Mouse (Mus musculus): ENCODE measurements around the gene Ifnar2.

DNA sequence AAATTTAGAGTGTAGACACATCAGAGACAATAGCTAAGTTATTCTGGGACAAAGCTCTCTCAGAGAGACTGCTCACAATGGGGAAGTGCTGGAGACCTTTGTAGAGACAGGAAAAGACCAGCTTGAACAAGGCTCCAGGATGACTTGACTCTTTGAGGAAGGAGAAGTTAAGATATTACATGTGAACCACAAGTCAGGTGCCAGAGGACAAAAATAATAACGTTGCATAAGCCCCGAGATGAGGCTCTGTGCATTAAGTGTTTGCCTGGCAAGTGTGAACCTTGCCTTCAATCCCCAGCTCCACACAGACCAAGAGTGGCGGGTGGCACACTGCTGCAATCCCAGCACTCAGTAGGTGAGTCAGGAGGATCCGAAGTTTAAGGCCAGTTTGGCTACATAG is 18.0 kb upstream of the Ifnar2 start:
- TF ChIP-seq HCFC1 (IDR thresholded peaks at IDR 0.05; ENCODE audit: borderline replicate concordance, insufficient read depth, low read length) (no peak), ZNF384 (IDR thresholded peaks at IDR 0.05; ENCODE audit: low read depth, low read length) (no peak)
